Mouse (Mus musculus): Measurements from ENCODE around the gene Odf3l1. TPM values are rescaled to one million over a fixed set of nuclear protein-coding genes. Genes with fewer than 3 reads are reported as not detected.

The Odf3l1 gene
- polyA plus RNA-seq, 1 experiment, result not detected

- Histone ChIP-seq H3K27me3 (ENCODE audit: control insufficient read depth) (peaks cover 10% of the 10 kb centered on the region), H3K4me1 (ENCODE audit: control insufficient read depth) (no peaks in the 10 kb centered on the region)
Observed at GRCm38 (mm10) chr9:56825476-56826213, 38.8 kb downstream of the Odf3l1 start.

GRCm38 (mm10) chr9:56824900-56825299 is 39.6 kb downstream of the Odf3l1 start:
- no peaks in the 10 kb centered on the region for H3K4me1 ChIP-seq (ENCODE audit: control insufficient read depth)
- H3K9me3 ChIP-seq (ENCODE audit: control insufficient read depth, low read length), result no peaks in the 10 kb centered on the region
- no peak for TF ChIP-seq TAL1 (IDR thresholded peaks at IDR 0.05; ENCODE audit: low read length)
- no peak for TF ChIP-seq GATA1 (IDR thresholded peaks at IDR 0.05; ENCODE audit: low read length)
- peaks cover 10% of the 10 kb centered on the region for H3K27me3 ChIP-seq (ENCODE audit: control insufficient read depth)
- H3K36me3 ChIP-seq (ENCODE audit: control insufficient read depth), result no peaks in the 10 kb centered on the region
- no peak overlapping the region for H3K4me3 ChIP-seq (replicated peaks)

More at GRCm38 (mm10) chr9:56825476-56826213, 38.8 kb downstream of the Odf3l1 start:
- no peak for TF ChIP-seq GATA1 (IDR thresholded peaks at IDR 0.05; ENCODE audit: low read length)
- Histone ChIP-seq H3K36me3 (ENCODE audit: control insufficient read depth) (no peaks in the 10 kb centered on the region), H3K4me3 (replicated peaks) (no peak overlapping the region), H3K9me3 (ENCODE audit: control insufficient read depth, low read length) (no peaks in the 10 kb centered on the region)

GRCm38 (mm10) chr9:56810916-56811315 is 53.6 kb downstream of the Odf3l1 start:
- TF ChIP-seq TAL1 (IDR thresholded peaks at IDR 0.05; ENCODE audit: low read length) (no peak), GATA1 (IDR thresholded peaks at IDR 0.05; ENCODE audit: low read length) (no peak)
- H3K36me3 ChIP-seq (ENCODE audit: control insufficient read depth), result no peaks in the 10 kb centered on the region
- H3K9me3 ChIP-seq (ENCODE audit: control insufficient read depth, low read length), result no peaks in the 10 kb centered on the region; the same call in 1 of the 2 replicates
- no peaks in the 10 kb centered on the region for H3K27me3 ChIP-seq (ENCODE audit: control insufficient read depth)
- no peak overlapping the region for H3K4me3 ChIP-seq (replicated peaks)
- H3K4me1 ChIP-seq (ENCODE audit: control insufficient read depth), result no peaks in the 10 kb centered on the region

- Histone ChIP-seq H3K36me3 (ENCODE audit: control insufficient read depth) (no peaks in the 10 kb centered on the region), H3K4me3 (replicated peaks) (no peak overlapping the region), H3K4me1 (ENCODE audit: control insufficient read depth) (no peaks in the 10 kb centered on the region), H3K27me3 (ENCODE audit: control insufficient read depth) (no peaks in the 10 kb centered on the region), H3K9me3 (ENCODE audit: control insufficient read depth, low read length) (no peaks in the 10 kb centered on the region; the same call in 1 of the 2 replicates)
- TF ChIP-seq GATA1 (IDR thresholded peaks at IDR 0.05; ENCODE audit: low read length) (no peak), TAL1 (IDR thresholded peaks at IDR 0.05; ENCODE audit: low read length) (no peak)
Observed at GRCm38 (mm10) chr9:56807990-56808389, 56.5 kb downstream of the Odf3l1 start.

GRCm38 (mm10) chr9:56803146-56803545 is 61.3 kb downstream of the Odf3l1 start:
- H3K4me3 ChIP-seq (replicated peaks), result no peak overlapping the region
- no peaks in the 10 kb centered on the region for H3K4me1 ChIP-seq (ENCODE audit: control insufficient read depth)
- TF ChIP-seq TAL1 (IDR thresholded peaks at IDR 0.05; ENCODE audit: low read length), result no peak
- no peak for TF ChIP-seq GATA1 (IDR thresholded peaks at IDR 0.05; ENCODE audit: low read length)
- no peaks in the 10 kb centered on the region for H3K36me3 ChIP-seq (ENCODE audit: control insufficient read depth)
- H3K9me3 ChIP-seq (ENCODE audit: control insufficient read depth, low read length), result no peaks in the 10 kb centered on the region
- peaks cover 13% of the 10 kb centered on the region for H3K27me3 ChIP-seq (ENCODE audit: control insufficient read depth)

Other genes starting within 250 kb of the Odf3l1 start
- not detected in 2 replicates for gene Lingo1, start 68.2 kb downstream of the Odf3l1 start, polyA plus RNA-seq (2012)
- not detected in 2 replicates for gene Cspg4, start 354 bp upstream of the Odf3l1 start, polyA plus RNA-seq (2012)
- gene Snx33, start 63.7 kb upstream of the Odf3l1 start, polyA plus RNA-seq (2012), result not detected in 2 replicates
- 5.7 TPM in 2 replicates for gene Imp3, start 72.8 kb upstream of the Odf3l1 start, polyA plus RNA-seq (2012)
- 0.11 TPM in 1 of 2 replicates, not detected in the other for gene Snupn, start 86.2 kb upstream of the Odf3l1 start, polyA plus RNA-seq (2012)
- gene Ptpn9, start 130.2 kb upstream of the Odf3l1 start, polyA plus RNA-seq (2012), result 0.21 and 0.24 TPM in 2 replicates
- 0.63 and 0.75 TPM in 2 replicates for gene Sin3a, start 207.4 kb upstream of the Odf3l1 start, polyA plus RNA-seq (2012)

All from erythroblast, embryonic 14.5 days (primary cell).